In genomic region chr11:32001181-32001910, GRCm38 (mm10) we compare ENCODE assay signal across 9 mouse cellular contexts. TPM values are rescaled to one million over a fixed set of nuclear protein-coding genes. Genes with fewer than 3 reads are reported as not detected.
A peak's percentile ranks its signal among the peaks of the same experiment; 100 is the strongest.
DNase-seq lines count a peak whose midpoint lies in the region; ATAC-seq lines count a peak whose summit lies in the region.
"Had no signal": no experiment of that assay in that cellular context is flagged by ENCODE, and none has a peak within 500 bp of the region (broad histone marks: within the 10 kb centered on the region; RNA-seq: fewer than 3 reads in every experiment).

No protein-coding gene starts in this region.

- H3K4me3 ChIP-seq in intestine, embryonic 15.5 days (replicated peaks), result no peak overlapping the region

- peak; percentile 26 to 44 for DNase-seq in cerebellum, postnatal 25 days
- no peak for DNase-seq in cerebellum, postnatal 36 days
- DNase-seq in embryo, embryonic 9.5 days (ENCODE audit: extremely low spot score), result peak; percentile 60
- peak; percentile 52 for DNase-seq in naive thymus-derived CD4-positive, alpha-beta T cell, adult 2 months (ENCODE audit: low read depth)
- no peak for DNase-seq in ovary, postnatal 14 days (ENCODE audit: low spot score)
- DNase-seq in urinary bladder, postnatal 25 days (ENCODE audit: low spot score), result no peak

- H3K9ac ChIP-seq in intestine, embryonic 15.5 days, result no peak overlapping the region

- peak overlapping the region; percentile 17; the same call in 1 of the 2 replicates for H3K4me2 ChIP-seq in intestine, embryonic 15.5 days (replicated peaks)

- H3K9me3 ChIP-seq in intestine, embryonic 15.5 days, result no peaks in the 10 kb centered on the region

- no peaks in the 10 kb centered on the region for H3K27me3 ChIP-seq in intestine, embryonic 15.5 days (replicated peaks)

- H3K27ac ChIP-seq in intestine, embryonic 15.5 days, result no peak overlapping the region

- H3K36me3 ChIP-seq in intestine, embryonic 15.5 days, result no peaks in the 10 kb centered on the region

- ATAC-seq in intestine, embryonic 15.5 days, result no peak
- no peak for ATAC-seq in activated CD4-positive, CD25-positive, alpha-beta regulatory T cell, adult 4 months

- H3K4me1 ChIP-seq in intestine, embryonic 15.5 days (replicated peaks), result peaks cover 4% of the 10 kb centered on the region

- 4% methylated on average over 11 of the region's 11 CpGs for WGBS in intestine, embryonic 15.5 days

RNA-seq across cellular contexts. Expression of gene Nsg2, which starts 1.1 kb away (rescaled TPM):
- polyA plus RNA-seq in intestine, embryonic 15.5 days (2015; fragmentation: Nextera tagmentation; extraction: Ambion mirVana), result 10.0 and 12.0 TPM in 2 replicates
- polyA plus RNA-seq in activated CD4-positive, CD25-positive, alpha-beta regulatory T cell, adult 4 months (2017; shearing (Covaris generic)), result 10 to 100 TPM; 65.0 to 90.0 TPM
- polyA plus RNA-seq: C2C12 had no signal

RNA-seq across cellular contexts. Expression of gene 4930524B15Rik, which starts 36.0 kb away (rescaled TPM):
- polyA plus RNA-seq in intestine, embryonic 15.5 days (2015; fragmentation: Nextera tagmentation; extraction: Ambion mirVana), result not detected in 2 replicates
- polyA plus RNA-seq in activated CD4-positive, CD25-positive, alpha-beta regulatory T cell, adult 4 months (2017; shearing (Covaris generic)), result not detected
- polyA plus RNA-seq: C2C12 had no signal

Comparison
In these comparisons a context has a peak if more than half of its experiments do, and no peak if none do; other contexts are left out.
1. DNase-seq: peak in cerebellum, postnatal 25 days (2 of 2), embryo, embryonic 9.5 days (single experiment) and naive thymus-derived CD4-positive, alpha-beta T cell, adult 2 months (single experiment); none in cerebellum, postnatal 36 days (0 of 2), ovary, postnatal 14 days (single experiment) and urinary bladder, postnatal 25 days (single experiment).